Mouse (Mus musculus): ENCODE measurements around the gene Cd63. TPM values are rescaled to one million over a fixed set of nuclear protein-coding genes. Genes with fewer than 3 reads are reported as not detected.
A peak's percentile ranks its signal among the peaks of the same experiment; 100 is the strongest.

The Cd63 gene
- polyA plus RNA-seq, 1 experiment from 2014 or later, result 183 TPM

- DNase-seq (ENCODE audit: low spot score), result no peak
Observed at GRCm38 (mm10) chr10:128928356-128928755, 27.6 kb downstream of the Cd63 start.

- DNase-seq (ENCODE audit: low spot score), result no peak
Observed at GRCm38 (mm10) chr10:128929638-128930378, 29.0 kb downstream of the Cd63 start.

- DNase-seq (ENCODE audit: low spot score), result no peak
Observed at GRCm38 (mm10) chr10:128931441-128931840, 30.7 kb downstream of the Cd63 start.

GRCm38 (mm10) chr10:128933574-128933973 is 32.8 kb downstream of the Cd63 start, which contains the start of gene Itga7:
Itga7 (plus strand) TSS chr10:128933818.
- peak; percentile 34 for DNase-seq (ENCODE audit: low spot score)

- DNase-seq (ENCODE audit: low spot score), result no peak
Observed at GRCm38 (mm10) chr10:128933976-128934721, 33.4 kb downstream of the Cd63 start.

- peak; percentile 38 for DNase-seq (ENCODE audit: low spot score)
Observed at GRCm38 (mm10) chr10:128934997-128935787, 34.4 kb downstream of the Cd63 start.

GRCm38 (mm10) chr10:128935826-128936440 is 35.1 kb downstream of the Cd63 start:
- DNase-seq (ENCODE audit: low spot score), result no peak

- DNase-seq (ENCODE audit: low spot score), result no peak
Observed at GRCm38 (mm10) chr10:128937756-128938390, 37.1 kb downstream of the Cd63 start.

- DNase-seq (ENCODE audit: low spot score), result no peak
Observed at GRCm38 (mm10) chr10:128938457-128938856, 37.7 kb downstream of the Cd63 start.

GRCm38 (mm10) chr10:128938974-128939373 is 38.2 kb downstream of the Cd63 start:
- DNase-seq (ENCODE audit: low spot score), result no peak

- DNase-seq (ENCODE audit: low spot score), result no peak
Observed at GRCm38 (mm10) chr10:128940475-128941061, 39.8 kb downstream of the Cd63 start.

GRCm38 (mm10) chr10:128945675-128946074 is 44.9 kb downstream of the Cd63 start:
- DNase-seq (ENCODE audit: low spot score), result peak; percentile 38

- no peak for DNase-seq (ENCODE audit: low spot score)
Observed at GRCm38 (mm10) chr10:128947496-128947895, 46.7 kb downstream of the Cd63 start.

- DNase-seq (ENCODE audit: low spot score), result no peak
Observed at GRCm38 (mm10) chr10:128950208-128950887, 49.6 kb downstream of the Cd63 start.

GRCm38 (mm10) chr10:128958340-128958739 is 57.6 kb downstream of the Cd63 start:
- DNase-seq (ENCODE audit: low spot score), result no peak

- no peak for DNase-seq (ENCODE audit: low spot score)
Observed at GRCm38 (mm10) chr10:128960142-128960541, 59.4 kb downstream of the Cd63 start.

GRCm38 (mm10) chr10:128960590-128961584 is 60.1 kb downstream of the Cd63 start, which contains the start of gene Mettl7b:
Mettl7b (minus strand) TSS chr10:128960988.
- peak; percentile 82 for DNase-seq (ENCODE audit: low spot score)

All from thymus, postnatal 0 days (tissue).